In the genomic region with DNA sequence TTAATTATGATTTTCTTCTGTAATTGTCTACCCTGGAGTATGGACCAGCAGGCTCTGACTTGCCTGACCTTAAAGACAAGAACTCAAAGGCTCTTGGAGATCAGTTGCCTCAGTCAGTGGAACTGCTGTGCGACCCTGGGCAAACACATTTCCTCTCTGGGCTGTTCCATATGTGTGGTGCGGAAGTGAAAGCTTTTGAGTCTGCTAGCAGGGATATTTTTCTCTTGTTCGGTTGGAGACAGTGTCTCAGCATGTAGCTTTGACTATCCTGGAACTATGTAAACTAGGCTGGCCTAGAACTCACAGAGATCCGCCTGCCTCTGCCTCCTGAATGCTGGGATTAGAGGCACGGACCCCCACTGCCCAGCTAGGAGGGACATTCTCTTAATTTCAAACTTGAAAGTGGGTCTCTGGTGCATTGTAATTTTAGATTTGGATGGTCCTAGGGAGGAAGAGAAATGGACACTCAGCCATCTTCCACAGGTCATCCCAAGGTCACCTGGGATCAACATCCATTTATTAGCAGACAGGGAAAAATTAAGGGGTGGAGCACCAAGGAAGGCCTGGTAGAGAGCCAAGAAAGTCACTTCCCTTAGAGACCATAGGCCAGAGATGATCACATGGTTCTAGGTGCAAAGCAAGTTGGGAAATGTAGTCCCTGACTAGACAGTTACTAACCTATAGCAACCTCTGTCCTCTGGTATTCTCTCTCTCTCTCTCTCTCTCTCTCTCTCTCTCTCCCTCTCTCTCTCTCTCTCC, we compare ENCODE assay signal across 9 mouse cellular contexts.
A peak's percentile ranks its signal among the peaks of the same experiment; 100 is the strongest.
DNase-seq lines count a peak whose midpoint lies in the region; ATAC-seq and TF ChIP-seq lines count a peak whose summit lies in the region.
"Had no signal": no experiment of that assay in that cellular context is flagged by ENCODE, and none has a peak within 500 bp of the region (broad histone marks: within the 10 kb centered on the region; RNA-seq: fewer than 3 reads in every experiment).

No protein-coding gene starts in this region.

- H3K79me2 ChIP-seq in CH12.LX (replicated peaks; ENCODE audit: control insufficient read depth, extremely low read depth, insufficient read depth, poor library complexity, severe bottlenecking) = no peaks in the 10 kb centered on the region

- H3K36me3 ChIP-seq in CH12.LX (replicated peaks in 1 of 2; ENCODE audit: control insufficient read depth in 1 of 2, insufficient read depth in 1 of 2, low read length in 1 of 2) = no peaks in the 10 kb centered on the region
- no peaks in the 10 kb centered on the region for H3K36me3 ChIP-seq in limb, embryonic 10.5 days

- no peak overlapping the region for H3K4me3 ChIP-seq in CH12.LX (replicated peaks in 1 of 3; ENCODE audit: low read depth in 2 of 3, low read length in 2 of 3, poor library complexity in 1 of 3)
- no peak overlapping the region for H3K4me3 ChIP-seq in limb, embryonic 10.5 days

- H3K27me3 ChIP-seq in CH12.LX (replicated peaks) = peaks cover 92% of the 10 kb centered on the region
- no peaks in the 10 kb centered on the region for H3K27me3 ChIP-seq in limb, embryonic 10.5 days (ENCODE audit: low read depth, poor library complexity, severe bottlenecking)

- DNase-seq in frontal cortex, postnatal 10 days (ENCODE audit: low spot score in 2 of 2) = no peak
- DNase-seq in CH12.LX (ENCODE audit: extremely low read depth) = no peak
- peak; percentile 51 for DNase-seq in heart, adult 8-10 months (ENCODE audit: low spot score)
- no peak for DNase-seq in limb, embryonic 10.5 days (ENCODE audit: low spot score)
- peak; percentile 39 for DNase-seq in naive thymus-derived CD4-positive, alpha-beta T cell, adult 2 months (ENCODE audit: low read depth)
- DNase-seq in right cerebral cortex, adult 18-20 months = no peak
- DNase-seq in ovary, adult 18-20 months (ENCODE audit: low spot score) = no peak

- TF ChIP-seq POLR2A in CH12.LX (IDR thresholded peaks at IDR 0.05; ENCODE audit: low read depth, low read length) = no peak

- dilution Hi-C loops in CH12.LX (cut with MboI; ENCODE audit: extremely low pct_ligation_motif_present, extremely low pct_unique_long_range_greater_than_20kb, low sequenced_read_pairs) = no loop called here

- 90% methylated on average over 5 of the region's 5 CpGs for WGBS in limb, embryonic 10.5 days

- TF ChIP-seq CTCF in CH12.LX (conservative IDR thresholded peaks at IDR 0.05 in 1 of 2, IDR thresholded peaks at IDR 0.05 in 1 of 2; ENCODE audit: low read depth in 2 of 2, low read length in 2 of 2) = no peak

- no peak overlapping the region for H3K27ac ChIP-seq in CH12.LX (ENCODE audit: insufficient read depth, low read depth)
- H3K27ac ChIP-seq in limb, embryonic 10.5 days = 0 out of 2 replicates have a peak overlapping the region, but pooled peaks have one; percentile 58

- peak; percentile 64; the same call in 1 of the 2 replicates for ATAC-seq in frontal cortex, adult (ENCODE audit: low TSS enrichment)

- TF ChIP-seq RAD21 in CH12.LX (IDR thresholded peaks at IDR 0.05; ENCODE audit: low read depth, low read length) = no peak

- TF ChIP-seq EP300 in CH12.LX (IDR thresholded peaks at IDR 0.05; ENCODE audit: low read length) = no peak

- H3K9me3 ChIP-seq in CH12.LX (replicated peaks; ENCODE audit: low read length) = peaks cover 7% of the 10 kb centered on the region
- no peaks in the 10 kb centered on the region for H3K9me3 ChIP-seq in limb, embryonic 10.5 days (replicated peaks)
- H3K9me3 ChIP-seq: megakaryocyte, embryonic 14.5 days had no signal

- no peak overlapping the region for H3K4me2 ChIP-seq in CH12.LX (ENCODE audit: insufficient read depth, low read depth, poor library complexity, severe bottlenecking)

- H3K4me1 ChIP-seq in CH12.LX (ENCODE audit: control insufficient read depth in 1 of 2, insufficient read depth in 2 of 2) = peaks cover 3 to 5% of the 10 kb centered on the region in 2 experiments; a peak in 3 of 4 replicates
- H3K4me1 ChIP-seq in limb, embryonic 10.5 days = peaks cover 26% of the 10 kb centered on the region

- in situ Hi-C loops in CH12.LX (cut with MboI; ENCODE audit: low pct_ligation_motif_present, low pct_unique_long_range_greater_than_20kb, low sequenced_read_pairs) = no loop called here

- no peak overlapping the region for H3K9ac ChIP-seq in CH12.LX (ENCODE audit: insufficient read depth, low read depth)

TF ChIP-seq in CH12.LX, 34 proteins besides CTCF, POLR2A, EP300 and RAD21:
- TF ChIP-seq SMC3 (IDR thresholded peaks at IDR 0.05; ENCODE audit: low read depth, low read length) (no peak), ELF1 (IDR thresholded peaks at IDR 0.05; ENCODE audit: low read depth, low read length) (no peak), USF2 (conservative IDR thresholded peaks at IDR 0.05; ENCODE audit: low read depth, low read length) (peak; percentile 79), ETS1 (conservative IDR thresholded peaks at IDR 0.05; ENCODE audit: low read depth, low read length) (no peak), MAFK (IDR thresholded peaks at IDR 0.05; ENCODE audit: insufficient replicate concordance, low read length) (no peak), IRF4 (IDR thresholded peaks at IDR 0.05; ENCODE audit: low read depth, low read length) (no peak), MXI1 (IDR thresholded peaks at IDR 0.05; ENCODE audit: low read depth, low read length) (no peak), MYC (IDR thresholded peaks at IDR 0.05; ENCODE audit: low read depth, low read length) (no peak), MAZ (IDR thresholded peaks at IDR 0.05; ENCODE audit: low read depth, low read length) (no peak), ZKSCAN1 (IDR thresholded peaks at IDR 0.05; ENCODE audit: borderline replicate concordance, low read depth, low read length) (no peak), POLR2AphosphoS2 (IDR thresholded peaks at IDR 0.05; ENCODE audit: low read depth, low read length) (no peak), PAX5 (IDR thresholded peaks at IDR 0.05; ENCODE audit: low read length) (no peak), HCFC1 (IDR thresholded peaks at IDR 0.05; ENCODE audit: low read depth, low read length) (peak; percentile 86), UBTF (IDR thresholded peaks at IDR 0.05; ENCODE audit: low read depth, low read length) (no peak), TCF12 (IDR thresholded peaks at IDR 0.05; ENCODE audit: low read depth, low read length) (no peak), JUND (conservative IDR thresholded peaks at IDR 0.05; ENCODE audit: low read depth, low read length) (no peak), KAT2A (IDR thresholded peaks at IDR 0.05; ENCODE audit: insufficient replicate concordance, low read length) (peak; percentile 63; the same call in 1 of the 2 replicates), ZC3H11A (IDR thresholded peaks at IDR 0.05; ENCODE audit: low read depth, low read length) (no peak), TBP (conservative IDR thresholded peaks at IDR 0.05; ENCODE audit: low read depth, low read length) (no peak), USF1 (IDR thresholded peaks at IDR 0.05; ENCODE audit: low read depth, low read length) (peak; percentile 81), E2F4 (IDR thresholded peaks at IDR 0.05; ENCODE audit: insufficient replicate concordance, low read depth, low read length) (no peak)

Comparison
In these comparisons a context has a peak if more than half of its experiments do, and no peak if none do; other contexts are left out.
1. DNase-seq: peak in heart, adult 8-10 months (single experiment) and naive thymus-derived CD4-positive, alpha-beta T cell, adult 2 months (single experiment); none in frontal cortex, postnatal 10 days (0 of 2), CH12.LX (single experiment), limb, embryonic 10.5 days (single experiment), right cerebral cortex, adult 18-20 months (single experiment) and ovary, adult 18-20 months (single experiment).